Mouse (Mus musculus) layer of hippocampus, postnatal 10 days (tissue): ENCODE data around the gene Cfd. TPM values are rescaled to one million over a fixed set of nuclear protein-coding genes. Genes with fewer than 3 reads are reported as not detected.
"Not testable (repeated sequence)": the region's sequence is repeated elsewhere in the genome, so short reads cannot be mapped to it uniquely, and the experiment has no call there.

Experiments used
- DNase-seq, 2 experiments: peaks; one replicate each; pipeline ENCODE4 v3.0.0; 2021; ENCODE audit warnings: low spot score in 2 of 2
- total RNA-seq, 2 experiments: library from RNA; stranded (reverse); gene quantifications; 2 replicates each; pipeline ENCODE4 v1.2.3; 2021

Gene Cfd
- total RNA-seq, 2 experiments from 2014 or later: not detected

DNA sequence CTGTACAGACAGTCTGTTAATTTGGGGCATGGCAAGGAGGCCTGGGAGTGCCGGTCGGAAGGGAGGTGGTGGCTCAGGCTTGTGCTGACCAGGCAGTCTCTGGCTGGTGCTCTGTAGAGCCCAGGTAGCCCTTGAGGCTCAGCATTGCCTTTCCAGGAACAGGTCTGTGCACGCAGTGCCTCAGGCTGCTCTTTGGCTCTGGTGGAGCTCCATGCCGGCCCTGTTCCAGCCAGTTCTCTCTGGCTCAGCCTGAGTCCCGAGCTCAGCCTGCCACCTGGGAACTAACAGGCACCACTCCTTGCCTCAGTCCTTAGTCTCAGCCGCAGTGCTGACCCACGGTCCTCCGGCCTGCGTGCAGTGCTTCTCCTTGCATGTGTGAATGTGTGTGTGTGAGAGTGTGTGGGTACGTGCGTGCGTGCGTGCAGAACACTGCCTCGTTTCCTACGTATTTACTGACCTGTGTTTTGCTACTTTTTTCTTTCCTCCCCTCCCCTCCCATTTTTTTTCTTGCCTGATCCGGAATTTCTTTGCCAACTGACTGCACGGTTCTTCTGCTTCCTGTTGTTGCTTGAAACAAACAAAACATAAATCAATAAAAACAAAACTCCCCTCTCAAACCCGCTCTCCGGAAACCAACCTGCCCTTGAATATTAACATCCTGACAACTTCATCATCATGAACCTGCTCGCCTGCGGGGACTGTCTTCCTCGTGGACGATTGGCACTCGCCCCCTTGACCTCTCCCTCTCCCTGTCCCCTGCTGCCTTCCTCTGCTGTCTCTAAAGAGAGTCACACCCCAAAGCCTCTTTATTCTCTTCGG is 29.2 kb upstream of the Cfd start:
- DNase-seq: no peak

DNA sequence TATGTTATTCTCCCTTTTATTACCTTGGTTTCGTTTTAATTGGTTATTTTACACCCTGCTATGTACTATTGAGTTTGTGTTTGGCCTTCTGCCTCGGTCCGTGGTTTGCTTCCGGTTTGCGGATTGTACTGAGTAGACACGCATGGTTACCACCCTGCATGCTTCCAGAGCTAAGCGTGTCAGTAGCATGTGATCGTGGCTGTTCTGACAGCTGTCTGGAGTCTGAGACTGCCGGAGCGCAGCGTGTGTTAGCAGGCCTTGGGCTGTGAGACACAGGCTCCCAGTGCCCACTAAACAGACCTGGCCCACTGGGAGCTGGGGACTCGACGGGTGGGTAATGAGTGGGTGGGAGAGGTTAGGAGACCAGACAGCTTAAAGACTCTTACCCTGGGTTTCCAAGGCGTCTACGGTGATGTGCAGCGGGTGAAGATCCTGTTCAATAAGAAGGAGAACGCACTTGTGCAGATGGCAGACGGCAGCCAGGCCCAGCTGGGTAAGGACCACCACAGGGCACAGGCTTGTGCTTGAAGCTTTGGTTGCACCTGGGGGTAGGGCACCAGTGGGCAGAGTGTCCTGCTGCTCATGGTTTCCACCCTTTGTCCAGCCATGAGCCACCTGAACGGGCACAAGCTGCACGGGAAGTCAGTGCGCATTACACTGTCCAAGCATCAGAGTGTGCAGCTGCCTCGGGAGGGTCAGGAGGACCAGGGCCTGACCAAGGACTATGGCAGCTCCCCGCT is 28.4 kb upstream of the Cfd start:
- no peak for DNase-seq

GRCm38 (mm10) chr10:79862925-79863324 is 27.7 kb upstream of the Cfd start:
- DNase-seq: no peak

DNA sequence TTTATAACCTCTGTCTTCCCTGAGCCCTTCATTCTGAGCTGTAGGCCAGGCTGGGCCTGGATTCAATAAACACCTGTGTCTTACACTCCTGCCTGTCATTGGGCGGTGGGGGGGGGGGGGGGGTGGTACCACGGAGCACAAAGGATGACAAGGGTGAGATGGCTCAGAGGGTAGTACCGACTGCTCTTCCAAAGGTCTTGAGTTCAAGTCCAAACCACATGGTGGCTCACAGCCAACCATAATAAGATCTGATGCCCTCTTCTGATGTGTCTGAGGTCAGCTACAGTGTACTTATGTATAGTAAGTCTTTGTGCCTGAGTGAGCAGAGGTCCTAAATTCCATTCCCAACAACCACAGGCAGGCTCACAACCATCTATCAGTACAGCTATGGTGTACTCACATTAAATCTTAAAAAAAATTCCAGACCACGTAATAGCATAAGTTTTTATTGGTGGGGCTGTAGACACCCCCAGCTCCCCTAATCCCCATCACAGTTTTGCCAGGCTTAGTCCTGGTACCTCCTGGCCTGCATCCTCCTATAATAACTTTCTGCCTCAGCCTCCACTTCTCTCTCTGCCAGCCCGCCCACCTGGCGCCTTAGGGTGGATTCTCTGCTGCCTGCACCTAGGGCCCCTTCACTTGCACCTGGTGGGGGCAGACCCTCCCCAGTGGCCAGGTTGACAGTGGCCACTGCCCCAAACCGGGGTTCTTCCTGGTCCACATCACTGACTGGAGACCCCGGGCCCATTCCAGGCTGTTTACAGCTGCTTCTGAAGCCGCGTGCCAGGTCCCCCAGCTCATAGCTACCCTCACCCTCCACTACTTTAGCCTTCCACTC is 26.1 kb upstream of the Cfd start:
- DNase-seq: no peak

DNA sequence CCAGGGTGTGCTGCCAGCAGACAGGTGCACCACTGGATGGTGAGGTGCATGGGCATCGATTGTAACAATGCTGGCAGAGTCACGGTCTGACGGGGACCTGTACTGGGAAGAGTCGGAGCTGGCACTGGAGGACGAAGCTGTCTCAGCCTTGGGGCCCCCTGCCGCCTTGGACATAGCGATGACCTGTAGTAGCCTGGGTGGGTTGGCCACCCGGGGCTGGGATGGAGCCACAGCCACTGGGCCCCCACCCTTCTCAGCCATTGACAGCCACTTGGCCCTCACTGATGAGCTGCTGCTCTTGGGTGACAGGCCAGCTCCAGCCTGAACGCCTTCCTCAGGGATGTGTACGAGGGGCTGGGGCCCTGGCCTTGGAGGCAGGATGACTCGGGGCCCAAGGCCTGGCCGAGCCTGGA is 25.5 kb upstream of the Cfd start:
- no peak for DNase-seq

DNA sequence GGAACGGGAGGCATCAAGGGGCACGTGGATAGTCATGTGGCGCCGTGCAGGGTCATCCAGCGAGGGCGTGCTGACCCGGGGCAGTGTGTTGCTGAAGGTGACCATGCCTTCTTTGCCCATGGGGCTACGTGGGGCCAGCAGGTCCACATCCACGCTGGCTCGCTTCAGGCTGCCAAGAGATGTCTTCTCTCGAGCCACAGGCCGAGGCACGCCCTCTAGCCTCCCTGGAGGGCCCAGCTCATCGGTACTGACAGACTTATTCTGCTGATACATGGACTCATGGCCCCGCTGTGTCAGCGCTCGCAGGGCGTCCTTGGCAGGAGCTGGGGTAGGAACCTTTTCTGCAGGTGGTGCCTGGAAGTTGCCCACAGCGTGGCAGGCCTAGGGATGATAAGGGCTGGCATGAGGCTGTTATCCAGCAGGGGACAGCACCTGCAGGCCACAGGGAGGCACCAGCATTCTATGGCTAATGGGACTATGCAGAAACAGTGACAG is 24.8 kb upstream of the Cfd start:
- DNase-seq: no peak

- no peak for DNase-seq
Observed at GRCm38 (mm10) chr10:79866601-79867000, 24.1 kb upstream of the Cfd start.

DNA sequence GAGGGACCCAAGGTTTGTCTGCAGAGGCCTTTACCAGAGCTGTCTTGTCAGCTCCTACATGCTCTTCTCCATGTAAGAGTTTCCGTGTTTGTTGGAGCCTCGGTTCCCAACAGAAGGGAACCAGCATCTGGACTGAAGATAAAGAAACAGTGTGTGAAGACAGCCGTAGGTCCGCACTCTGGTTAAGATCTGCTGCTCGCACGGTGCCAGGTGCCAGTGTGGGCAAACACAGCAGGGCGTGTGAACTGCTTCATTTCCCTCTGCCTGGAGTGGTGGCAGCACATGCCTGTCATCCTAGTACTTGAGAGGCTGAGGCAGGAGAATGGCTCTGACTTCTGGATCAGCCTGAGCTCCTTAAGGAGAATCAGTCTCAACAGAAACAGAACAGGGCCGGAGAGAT is 18.8 kb upstream of the Cfd start:
- no peak for DNase-seq

DNA sequence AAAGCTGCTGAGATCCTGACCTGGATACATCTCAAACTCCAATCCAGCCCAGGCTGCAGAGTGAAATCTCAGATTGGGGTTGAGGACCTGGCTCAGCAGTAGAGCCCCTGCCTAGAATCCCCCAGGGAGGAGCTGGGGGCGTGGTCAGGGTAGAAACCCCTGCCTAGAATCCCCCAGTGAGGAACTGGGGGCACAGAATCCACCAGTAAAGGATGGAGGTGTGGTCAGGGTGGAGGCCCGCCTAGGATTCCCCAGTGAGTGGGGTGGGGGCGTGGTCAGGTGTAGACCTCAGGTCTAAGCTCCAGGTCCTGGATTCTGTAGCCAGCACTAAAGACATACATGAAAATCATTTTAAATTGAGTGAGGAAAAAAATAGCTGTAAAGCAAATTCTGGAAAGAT is 17.8 kb upstream of the Cfd start:
- no peak for DNase-seq

DNA sequence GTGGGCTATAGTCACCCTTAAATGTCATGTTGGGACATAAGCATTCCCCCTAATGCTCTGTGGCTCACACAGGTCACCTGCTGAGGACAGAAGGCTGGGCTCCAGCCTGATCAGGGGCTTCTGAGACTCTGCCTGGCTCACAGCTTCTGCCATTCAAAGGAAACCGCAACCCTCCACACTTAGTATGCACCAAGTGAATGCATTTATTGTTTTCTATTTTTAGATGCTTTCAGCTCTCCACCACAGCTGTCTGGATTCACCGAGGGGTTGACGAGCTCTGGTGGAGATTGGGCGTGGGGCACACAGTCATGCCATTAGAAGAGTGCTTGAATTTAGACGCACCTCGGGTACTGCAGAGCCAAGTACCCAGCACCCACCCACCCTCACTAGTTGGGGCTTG is 17.3 kb upstream of the Cfd start:
- DNase-seq: no peak

- no peak for DNase-seq
Observed at GRCm38 (mm10) chr10:79873715-79874289, 16.9 kb upstream of the Cfd start.

DNA sequence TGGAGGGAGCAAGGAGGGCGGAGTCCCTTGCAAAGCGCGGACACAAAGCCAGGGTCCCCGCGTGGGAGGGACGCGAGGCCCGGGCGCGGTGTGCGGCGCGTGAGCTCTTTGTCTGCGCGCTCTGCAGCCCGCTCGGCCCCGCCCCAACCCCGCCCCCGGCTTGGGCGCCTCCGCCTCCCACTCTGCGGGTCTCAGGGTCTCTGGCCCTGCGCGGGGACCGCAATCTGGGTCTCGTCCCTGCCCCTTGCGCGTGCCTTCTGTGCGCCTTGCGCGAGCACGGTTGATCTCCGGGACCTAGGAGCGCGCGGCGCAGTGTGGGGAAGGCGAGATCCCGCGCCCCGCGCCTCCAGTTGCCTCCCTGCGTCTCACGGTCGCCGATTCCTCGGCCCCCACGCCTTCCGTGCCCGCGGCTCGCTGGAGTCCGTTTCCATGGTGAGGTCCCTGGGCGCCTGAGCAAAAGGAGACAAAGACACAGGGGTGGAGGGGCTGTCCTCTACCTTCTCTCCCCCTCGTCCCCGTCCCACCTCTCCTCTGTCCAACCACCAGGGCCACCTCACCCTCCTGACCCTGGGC is 16.3 kb upstream of the Cfd start, which contains the start of the genes Prtn3 and Plppr3:
Gene Prtn3, plus strand, starts transcription at position 187 of the 573 bp plus-strand sequence.
Gene Plppr3, minus strand, starts transcription at position 345 of the 573 bp plus-strand sequence.
- peak; percentile 47 to 58 for DNase-seq

DNA sequence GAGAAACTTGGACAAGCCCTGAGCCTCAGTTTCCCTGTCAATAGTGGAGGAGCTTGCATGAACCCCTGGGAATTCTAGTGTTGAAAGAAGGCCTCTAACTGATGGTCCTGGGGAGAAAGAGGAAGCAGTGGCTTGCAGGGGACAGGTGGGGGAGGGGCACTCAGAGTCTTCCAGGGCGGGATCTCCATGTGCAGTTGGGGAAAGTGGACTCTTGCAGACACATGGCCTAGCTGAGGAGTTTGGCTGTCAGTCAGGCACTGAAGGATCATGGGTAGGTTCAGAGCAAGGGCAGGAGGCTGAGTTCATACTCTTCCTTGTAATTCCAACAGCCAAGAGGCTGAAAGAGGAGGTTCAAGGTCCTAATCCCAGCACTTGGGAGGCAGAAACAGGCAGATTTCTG is 13.5 kb upstream of the Cfd start:
- DNase-seq: no peak

- DNase-seq: no peak
Observed at GRCm38 (mm10) chr10:79877757-79878156, 12.9 kb upstream of the Cfd start.

GRCm38 (mm10) chr10:79879527-79879926 is 11.1 kb upstream of the Cfd start:
- no peak for DNase-seq

DNA sequence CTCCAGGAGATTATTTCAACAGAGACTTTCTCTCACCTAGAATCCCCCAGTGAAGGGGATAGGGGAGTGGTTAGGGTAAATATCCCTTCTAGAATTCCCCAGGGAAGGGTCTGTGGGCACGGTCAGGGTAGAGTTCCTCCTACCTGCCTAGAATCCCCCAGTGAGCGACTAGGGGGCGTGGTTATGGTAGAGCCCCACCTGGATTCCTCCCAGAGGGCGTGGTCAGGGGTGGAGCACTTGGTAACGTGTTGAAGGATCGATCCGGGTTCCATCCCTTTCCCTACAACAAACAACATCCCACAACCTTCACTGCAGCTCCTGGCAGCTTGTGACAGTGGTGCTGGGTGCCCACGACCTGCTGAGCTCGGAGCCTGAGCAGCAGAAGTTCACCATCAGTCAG is 9.9 kb upstream of the Cfd start:
- DNase-seq: no peak

GRCm38 (mm10) chr10:79881981-79882380 is 8.7 kb upstream of the Cfd start:
- DNase-seq: no peak

DNA sequence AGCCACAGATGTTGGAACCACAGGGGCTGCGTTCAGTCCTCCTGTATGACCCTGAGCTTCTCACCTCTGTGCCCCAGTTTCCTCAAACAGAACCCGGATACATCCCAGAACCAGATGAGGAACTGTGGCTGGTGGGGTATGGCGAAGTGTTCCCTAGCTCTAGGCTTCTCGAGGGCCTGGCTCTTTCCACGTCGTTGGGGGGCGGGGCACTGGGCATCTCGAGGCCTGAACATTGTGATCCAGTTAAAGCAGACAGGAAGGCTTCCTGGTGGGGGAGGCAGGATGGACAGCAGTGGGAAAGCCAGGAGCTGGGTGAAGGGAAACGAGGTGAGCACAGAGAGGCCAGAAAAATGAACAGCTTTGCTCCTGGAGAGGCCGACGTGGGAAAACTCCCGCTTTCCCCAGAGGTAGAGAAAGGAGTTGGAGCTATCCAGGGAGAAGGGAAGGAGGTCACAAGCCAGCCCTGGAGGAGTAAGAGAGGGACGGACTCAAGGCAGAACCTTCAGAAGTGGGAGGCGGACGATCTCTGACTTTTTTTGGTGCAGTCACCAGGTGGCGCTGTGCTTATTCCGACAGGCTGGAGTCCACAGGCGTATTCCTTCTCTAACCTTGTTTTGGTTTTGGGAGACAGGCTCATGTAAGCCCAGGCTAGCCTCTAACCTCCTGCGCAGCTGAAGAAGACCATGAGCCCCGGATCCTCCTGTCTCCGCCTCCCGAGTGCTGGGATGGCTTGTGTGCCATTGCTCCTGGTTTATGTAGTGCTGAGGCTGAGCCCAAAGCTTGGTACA is 7.2 kb upstream of the Cfd start:
- peak; percentile 82 for DNase-seq

DNA sequence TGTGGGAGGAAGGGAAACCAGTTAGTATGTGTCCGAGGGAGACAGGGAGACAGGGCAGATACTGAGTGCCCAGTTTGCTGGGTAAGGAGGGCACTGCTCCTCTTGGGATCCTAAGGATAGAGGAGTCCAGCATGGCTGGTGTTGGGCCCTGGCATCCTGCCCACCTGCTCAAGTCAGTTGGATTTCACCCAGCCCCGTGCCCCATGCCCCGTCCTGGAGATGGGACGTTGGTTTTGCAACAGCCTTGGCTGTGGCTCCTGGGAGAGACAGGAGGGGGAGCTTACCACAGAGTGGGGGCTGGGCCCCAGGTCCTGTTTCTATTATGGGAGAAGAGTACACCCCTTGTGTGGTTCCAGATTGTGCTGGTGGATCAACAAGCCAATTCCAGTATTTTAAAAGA is 6.2 kb upstream of the Cfd start:
- no peak for DNase-seq

- not testable (repeated sequence) for DNase-seq
Observed at GRCm38 (mm10) chr10:79884938-79885337, 5.7 kb upstream of the Cfd start.
